Mouse (Mus musculus) central nervous system, embryonic 18 days (tissue): ENCODE results near the gene Gm8246. TPM values are rescaled to one million over a fixed set of nuclear protein-coding genes. Genes with fewer than 3 reads are reported as not detected.

Experiments used
- polyA plus RNA-seq: library from polyadenylated mRNA; depleted of rRNA; stranded (reverse); fragments of >200 nt; gene quantifications from 2 replicates; pipeline ENCODE4 v1.2.3, GENCODE M21; 2012; rRNA removed

The Gm8246 gene
- 0.04 TPM in 1 of 2 replicates, not detected in the other for polyA plus RNA-seq

DNA sequence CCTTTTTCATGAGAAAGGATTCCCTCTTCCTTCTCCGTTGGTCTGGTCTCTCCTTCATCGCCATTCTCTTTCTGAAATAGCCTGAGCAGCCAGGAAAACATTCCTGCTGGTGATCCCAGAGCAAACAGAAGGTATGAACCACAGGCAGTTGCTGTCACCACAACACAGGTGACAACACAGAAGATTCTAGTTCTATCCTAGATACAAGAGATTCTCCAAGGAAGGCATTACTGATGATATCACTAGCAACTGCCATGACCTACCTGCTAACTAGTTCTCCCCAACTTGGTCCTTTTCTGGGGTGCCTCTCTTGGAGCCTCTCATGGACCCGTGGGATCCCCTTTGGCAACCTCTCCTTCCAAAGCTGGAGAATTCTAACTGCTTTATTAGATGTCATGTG is at the start of gene Gm8246:
Gene Gm8246, minus strand, starts transcription at position 101 of the 400 bp plus-strand sequence.

DNA sequence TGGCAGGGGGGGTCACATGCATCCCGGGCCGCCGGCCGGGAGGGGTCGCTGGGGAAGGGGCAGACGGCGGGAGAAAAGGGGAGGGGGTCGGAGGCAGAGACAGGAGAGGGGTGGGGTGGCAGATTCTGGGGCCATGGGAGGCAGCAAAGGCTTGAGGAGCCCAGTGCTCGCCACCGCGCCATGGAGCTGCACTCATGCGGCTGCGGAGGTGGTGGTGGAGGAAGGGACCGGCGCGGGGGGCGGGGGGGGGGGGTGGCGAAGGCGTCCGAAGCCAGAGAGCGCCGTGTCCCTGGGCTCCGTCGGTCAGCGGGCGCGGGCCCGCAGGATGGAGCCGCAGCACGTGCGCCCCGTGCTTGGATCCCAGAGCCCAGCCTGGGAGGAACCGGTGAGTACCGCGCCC is 23.7 kb upstream of the Gm8246 start, which contains the start of gene Gm3488:
Gene Gm3488, plus strand, starts transcription at position 301 of the 400 bp plus-strand sequence.

DNA sequence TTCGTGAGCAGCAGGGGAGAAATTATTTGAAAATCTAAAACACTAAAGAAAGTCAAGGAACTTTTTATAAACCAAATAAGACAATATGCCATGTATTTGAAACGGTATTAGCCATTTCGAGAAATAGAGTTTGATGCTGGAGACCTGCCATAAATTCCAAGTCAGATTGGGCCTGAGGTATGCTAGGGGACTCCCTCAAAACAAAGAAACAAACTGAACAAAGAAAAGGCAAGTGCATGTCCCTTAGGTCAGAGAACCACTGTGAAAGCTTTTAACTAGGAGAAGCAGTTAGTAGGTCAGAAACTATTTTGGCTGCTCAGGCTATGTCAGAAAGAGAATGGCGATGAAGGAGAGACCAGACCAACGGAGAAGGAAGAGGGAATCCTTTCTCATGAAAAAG is 6.3 kb upstream of the Gm8246 start, which contains the start of gene Gm3187:
Gene Gm3187, plus strand, starts transcription at position 301 of the 400 bp plus-strand sequence.

DNA sequence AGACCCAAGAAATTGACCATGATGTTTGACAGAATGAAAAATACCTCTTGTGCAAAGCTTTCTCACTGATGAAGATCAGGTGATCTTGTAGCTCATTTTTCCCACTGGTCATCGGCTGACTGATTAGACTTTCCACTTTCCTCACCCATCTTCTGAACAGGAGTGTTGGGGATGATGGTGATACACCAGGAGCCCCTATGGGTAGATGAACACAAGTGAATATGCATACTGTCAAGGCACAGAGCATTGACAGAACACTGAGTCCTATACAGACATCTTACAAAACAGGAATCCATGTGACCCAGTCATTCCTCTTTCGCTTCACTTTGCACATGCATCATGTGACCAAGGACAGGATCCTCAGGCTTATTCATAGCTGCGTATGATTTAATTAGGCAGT is 22.3 kb downstream of the Gm8246 start, which contains the start of gene Gm3194:
Gene Gm3194, minus strand, starts transcription at position 101 of the 400 bp plus-strand sequence.

Other genes with a start within 250 kb of the Gm8246 start
- gene Gm3526, start 217.2 kb downstream of the Gm8246 start, polyA plus RNA-seq: not detected in 2 replicates
- not detected in 2 replicates for gene Gm3542, start 142.9 kb downstream of the Gm8246 start, polyA plus RNA-seq
- 3.0 and 4.6 TPM in 2 replicates for gene Gm3500, start 88.8 kb downstream of the Gm8246 start, polyA plus RNA-seq
- 0.23 and 5.4 TPM in 2 replicates for gene Gm3194, start 22.4 kb downstream of the Gm8246 start, polyA plus RNA-seq
- gene Gm3187, start 6.4 kb upstream of the Gm8246 start, polyA plus RNA-seq: 0.12 TPM in 1 of 2 replicates, not detected in the other
- gene Gm3488, start 23.8 kb upstream of the Gm8246 start, polyA plus RNA-seq: 18.5 and 20.0 TPM in 2 replicates
- 0.14 and 0.20 TPM in 2 replicates for gene Gm3532, start 60.7 kb upstream of the Gm8246 start, polyA plus RNA-seq
- gene Gm8265, start 155.2 kb upstream of the Gm8246 start, polyA plus RNA-seq: not detected in 2 replicates
- not detected in 2 replicates for gene Gm9603, start 209.6 kb upstream of the Gm8246 start, polyA plus RNA-seq